Mouse (Mus musculus): ENCODE measurements around the gene Wdr43.

GRCm38 (mm10) chr17:71640421-71641085, 24.9 kb downstream of the Wdr43 start:
- TF ChIP-seq ZNF384 (IDR thresholded peaks at IDR 0.05; ENCODE audit: low read depth, low read length) (no peak), MAX (IDR thresholded peaks at IDR 0.05; ENCODE audit: low read length) (no peak), RCOR1 (IDR thresholded peaks at IDR 0.05; ENCODE audit: low read depth, low read length) (no peak), MYB (IDR thresholded peaks at IDR 0.05; ENCODE audit: low read depth, low read length) (no peak), CTCF (IDR thresholded peaks at IDR 0.05 in 2 of 3, conservative IDR thresholded peaks at IDR 0.05 in 1 of 3; ENCODE audit: control insufficient read depth in 1 of 3, insufficient read depth in 1 of 3, low read depth in 2 of 3, low read length in 3 of 3, poor library complexity in 1 of 3, severe bottlenecking in 1 of 3) (no peak), TCF12 (IDR thresholded peaks at IDR 0.05; ENCODE audit: low read depth, low read length) (no peak), TAL1 (IDR thresholded peaks at IDR 0.05; ENCODE audit: low read length) (no peak), MYC (IDR thresholded peaks at IDR 0.05; ENCODE audit: low read depth, low read length) (no peak), GATA1 (IDR thresholded peaks at IDR 0.05; ENCODE audit: low read depth, low read length) (no peak), POLR2AphosphoS2 (IDR thresholded peaks at IDR 0.05; ENCODE audit: low read length) (no peak), USF1 (IDR thresholded peaks at IDR 0.05; ENCODE audit: low read depth, low read length) (no peak), POLR2A (IDR thresholded peaks at IDR 0.05; ENCODE audit: control insufficient read depth in 1 of 2, insufficient read depth in 1 of 2, low read depth in 1 of 2, low read length in 2 of 2, poor library complexity in 1 of 2) (no peak; a peak in 1 of 4 replicates), MEF2A (IDR thresholded peaks at IDR 0.05; ENCODE audit: extremely low read depth, insufficient replicate concordance, low read depth, low read length, poor library complexity, severe bottlenecking) (no peak)
